Mouse (Mus musculus) stomach, embryonic 14.5 days (tissue): ENCODE measurements around the gene Plcb4. TPM values are rescaled to one million over a fixed set of nuclear protein-coding genes. Genes with fewer than 3 reads are reported as not detected.

Experiments
- ATAC-seq: fragments of 200-750 bp; cut with Nextera tagmentation; 2 replicates; pipeline ENCODE4 v1.8.0; 2017; ENCODE audit warnings: low read depth, moderate TSS enrichment; ENCODE audit not compliant: insufficient number of reproducible peaks, insufficient read depth, low FRiP score
- H3K27ac ChIP-seq: fragments of 300-500 bp; sonication (generic); 2 replicates; pipeline ENCODE4 v1.5.1; 2014; ENCODE audit warnings: mild to moderate bottlenecking, low read length, moderate library complexity, mixed read lengths
- H3K27me3 ChIP-seq: fragments of 300-500 bp; sonication (generic); 2 replicates; pipeline ENCODE4 v1.6.1; 2014; ENCODE audit warnings: low read length, control low read depth, mixed read lengths; ENCODE audit not compliant: control insufficient read depth, insufficient read depth
- H3K36me3 ChIP-seq: fragments of 300-500 bp; sonication (generic); 2 replicates; pipeline ENCODE4 v1.6.1; 2014; ENCODE audit warnings: mild to moderate bottlenecking, control low read depth, low read length, moderate library complexity, mixed read lengths; ENCODE audit not compliant: control insufficient read depth, insufficient read depth
- H3K4me1 ChIP-seq: fragments of 300-500 bp; sonication (generic); 2 replicates; pipeline ENCODE4 v1.6.1; 2014; ENCODE audit warnings: low read length, control low read depth, mixed read lengths; ENCODE audit not compliant: control insufficient read depth, insufficient read depth
- H3K4me2 ChIP-seq: fragments of 300-500 bp; sonication (generic); replicated peaks from 2 replicates; pipeline ENCODE4 v1.6.1; 2014; ENCODE audit warnings: low read depth, low read length, control low read depth
- H3K4me3 ChIP-seq: fragments of 300-500 bp; sonication (generic); 2 replicates; pipeline ENCODE4 v1.5.1; 2014; ENCODE audit warnings: low read depth, low read length, control low read depth
- H3K9ac ChIP-seq: fragments of 300-500 bp; sonication (generic); replicated peaks from 2 replicates; pipeline ENCODE4 v1.6.1; 2014; ENCODE audit warnings: low read depth, mild to moderate bottlenecking, control low read depth, low read length, moderate library complexity, mixed read lengths
- H3K9me3 ChIP-seq: fragments of 300-500 bp; sonication (generic); 2 replicates; pipeline ENCODE4 v1.6.1; 2016; ENCODE audit warnings: low read depth, low read length, control low read depth; ENCODE audit not compliant: control insufficient read depth
- WGBS: fragments of 180-500 bp; shearing (Covaris S2); extraction: QIAGEN DNeasy Blood & Tissue Kit; methylation state at CpG from one replicate; pipeline ENCODE4 v1.1.7; 2014; 5-methylcytosine and 5-hydroxymethylcytosine counted together
- polyA plus RNA-seq: library from polyadenylated mRNA; unstranded; fragments of >200 nt; fragmentation: Nextera tagmentation; extraction: Ambion mirVana; gene quantifications from 2 replicates; pipeline ENCODE4 v1.2.1, GENCODE M21; 2014

Plcb4 gene
- polyA plus RNA-seq, 1 experiment from 2014 or later, result 51.4 TPM

- ATAC-seq, result no peak
- Histone ChIP-seq H3K4me1 (0 out of 2 replicates have a peak, but pooled peaks cover 11% of the 10 kb centered on the region), H3K9ac (no peak overlapping the region), H3K36me3 (no peaks in the 10 kb centered on the region), H3K27ac (no peak overlapping the region), H3K27me3 (no peaks in the 10 kb centered on the region), H3K4me2 (no peak overlapping the region), H3K4me3 (no peak overlapping the region), H3K9me3 (no peaks in the 10 kb centered on the region)
- WGBS, result 57% methylated on average over 4 of the region's 4 CpGs
These were observed 208.0 kb downstream of the Plcb4 start for GRCm38 (mm10) chr2:135866838-135867237.

GRCm38 (mm10) chr2:135869637-135870036 is 210.8 kb downstream of the Plcb4 start:
- 83% methylated on average over 7 of the region's 7 CpGs for WGBS
- H3K4me2 ChIP-seq, result no peak overlapping the region
- H3K9ac ChIP-seq, result no peak overlapping the region
- no peak for ATAC-seq
- H3K27ac ChIP-seq, result no peak overlapping the region
- no peaks in the 10 kb centered on the region for H3K27me3 ChIP-seq
- no peaks in the 10 kb centered on the region for H3K36me3 ChIP-seq
- no peaks in the 10 kb centered on the region for H3K9me3 ChIP-seq
- no peak overlapping the region for H3K4me3 ChIP-seq
- H3K4me1 ChIP-seq, result 0 out of 2 replicates have a peak, but pooled peaks cover 11% of the 10 kb centered on the region

- no peak overlapping the region for H3K9ac ChIP-seq
- no peaks in the 10 kb centered on the region for H3K4me1 ChIP-seq
- no peak overlapping the region for H3K4me2 ChIP-seq
- H3K27ac ChIP-seq, result no peak overlapping the region
- H3K36me3 ChIP-seq, result no peaks in the 10 kb centered on the region
- no peaks in the 10 kb centered on the region for H3K27me3 ChIP-seq
- H3K4me3 ChIP-seq, result no peak overlapping the region
- ATAC-seq, result no peak
- no peaks in the 10 kb centered on the region for H3K9me3 ChIP-seq
- WGBS, result 86% methylated on average over 9 of the region's 9 CpGs
These were observed 214.3 kb downstream of the Plcb4 start for GRCm38 (mm10) chr2:135873146-135873545.

- Histone ChIP-seq H3K27me3 (no peaks in the 10 kb centered on the region), H3K36me3 (no peaks in the 10 kb centered on the region), H3K9ac (no peak overlapping the region), H3K27ac (no peak overlapping the region), H3K9me3 (no peaks in the 10 kb centered on the region), H3K4me2 (no peak overlapping the region), H3K4me1 (no peaks in the 10 kb centered on the region), H3K4me3 (no peak overlapping the region)
- ATAC-seq, result no peak
- WGBS, result 75% methylated on average over 2 of the region's 2 CpGs
These were observed 214.9 kb downstream of the Plcb4 start for GRCm38 (mm10) chr2:135873761-135874160.

GRCm38 (mm10) chr2:135875549-135875948 is 216.7 kb downstream of the Plcb4 start:
- no peak overlapping the region for H3K4me3 ChIP-seq
- H3K4me2 ChIP-seq, result no peak overlapping the region
- ATAC-seq, result no peak
- no peaks in the 10 kb centered on the region for H3K27me3 ChIP-seq
- 85% methylated on average over 6 of the region's 6 CpGs for WGBS
- H3K4me1 ChIP-seq, result no peaks in the 10 kb centered on the region
- H3K36me3 ChIP-seq, result no peaks in the 10 kb centered on the region
- H3K9ac ChIP-seq, result no peak overlapping the region
- no peaks in the 10 kb centered on the region for H3K9me3 ChIP-seq
- no peak overlapping the region for H3K27ac ChIP-seq

- Histone ChIP-seq H3K36me3 (no peaks in the 10 kb centered on the region), H3K4me3 (no peak overlapping the region), H3K4me1 (no peaks in the 10 kb centered on the region), H3K9me3 (no peaks in the 10 kb centered on the region), H3K9ac (no peak overlapping the region), H3K4me2 (no peak overlapping the region), H3K27me3 (no peaks in the 10 kb centered on the region), H3K27ac (no peak overlapping the region)
- WGBS, result 88% methylated on average over 7 of the region's 7 CpGs
- ATAC-seq, result no peak
These were observed 220.5 kb downstream of the Plcb4 start for GRCm38 (mm10) chr2:135879356-135879755.

- WGBS, result 24% methylated on average over 6 of the region's 6 CpGs
These were observed 221.5 kb downstream of the Plcb4 start for GRCm38 (mm10) chr2:135880269-135880760.

GRCm38 (mm10) chr2:135883359-135883758 is 224.5 kb downstream of the Plcb4 start:
- no peak overlapping the region for H3K4me2 ChIP-seq
- 85% methylated on average over 4 of the region's 4 CpGs for WGBS

More at GRCm38 (mm10) chr2:135880269-135880760, 221.5 kb downstream of the Plcb4 start:
- no peak overlapping the region for H3K4me3 ChIP-seq
- H3K27me3 ChIP-seq, result no peaks in the 10 kb centered on the region
- peak; percentile 65; the same call in 1 of the 2 replicates for ATAC-seq
- no peaks in the 10 kb centered on the region for H3K9me3 ChIP-seq
- no peaks in the 10 kb centered on the region for H3K36me3 ChIP-seq
- peak overlapping the region; percentile 44 for H3K27ac ChIP-seq
- H3K9ac ChIP-seq, result no peak overlapping the region
- no peak overlapping the region for H3K4me2 ChIP-seq
- peaks cover under 1% of the 10 kb centered on the region; the same call in 1 of the 2 replicates for H3K4me1 ChIP-seq

More at GRCm38 (mm10) chr2:135883359-135883758, 224.5 kb downstream of the Plcb4 start:
- H3K36me3 ChIP-seq, result no peaks in the 10 kb centered on the region
- no peaks in the 10 kb centered on the region for H3K27me3 ChIP-seq
- no peak overlapping the region for H3K4me3 ChIP-seq
- peaks cover 4% of the 10 kb centered on the region; the same call in 1 of the 2 replicates for H3K4me1 ChIP-seq
- no peaks in the 10 kb centered on the region for H3K9me3 ChIP-seq
- no peak overlapping the region for H3K9ac ChIP-seq
- no peak for ATAC-seq
- H3K27ac ChIP-seq, result no peak overlapping the region
